Mouse (Mus musculus): Measurements from ENCODE around the gene Afg1l.
A peak's percentile ranks its signal among the peaks of the same experiment; 100 is the strongest.

The Afg1l gene

DNA sequence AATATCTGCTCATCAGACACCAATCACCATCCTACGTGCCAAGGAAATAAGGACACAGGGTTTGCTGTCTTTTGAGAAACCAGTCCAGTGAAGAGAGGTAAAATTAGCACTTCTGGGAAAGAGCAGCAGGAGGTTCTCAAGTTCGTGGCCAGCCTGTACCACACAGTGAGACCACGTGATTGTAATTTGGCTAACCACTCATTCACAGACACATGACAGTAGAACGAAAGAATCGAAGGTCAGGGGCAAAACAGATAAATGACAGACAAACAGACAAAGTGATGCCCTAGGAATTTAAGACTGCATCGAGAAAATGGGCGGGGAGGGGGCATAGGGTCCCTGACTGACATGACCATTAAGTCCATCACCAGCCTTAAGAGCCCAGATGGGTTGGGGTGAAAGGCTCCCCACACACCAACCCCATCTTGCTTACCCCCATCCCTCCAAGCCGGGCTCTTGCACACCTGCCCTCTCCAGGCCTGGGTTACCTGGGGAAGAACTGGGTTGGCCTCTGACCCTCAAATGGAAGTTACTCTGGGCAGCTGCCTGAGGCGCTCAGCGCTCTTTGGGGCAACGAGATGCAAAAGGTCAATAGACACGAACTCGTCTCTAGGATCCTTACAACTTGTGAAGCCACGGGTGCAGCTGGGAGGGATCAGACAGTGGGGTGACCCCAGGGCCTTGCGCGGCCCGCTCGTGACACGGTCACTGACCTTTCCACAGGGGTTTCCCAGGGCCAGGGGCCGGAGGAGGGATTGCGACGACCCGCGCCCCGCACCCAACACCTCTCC is 620 bp downstream of the Afg1l start:
- peak; percentile 39 for DNase-seq (ENCODE audit: low read depth, low spot score)

DNA sequence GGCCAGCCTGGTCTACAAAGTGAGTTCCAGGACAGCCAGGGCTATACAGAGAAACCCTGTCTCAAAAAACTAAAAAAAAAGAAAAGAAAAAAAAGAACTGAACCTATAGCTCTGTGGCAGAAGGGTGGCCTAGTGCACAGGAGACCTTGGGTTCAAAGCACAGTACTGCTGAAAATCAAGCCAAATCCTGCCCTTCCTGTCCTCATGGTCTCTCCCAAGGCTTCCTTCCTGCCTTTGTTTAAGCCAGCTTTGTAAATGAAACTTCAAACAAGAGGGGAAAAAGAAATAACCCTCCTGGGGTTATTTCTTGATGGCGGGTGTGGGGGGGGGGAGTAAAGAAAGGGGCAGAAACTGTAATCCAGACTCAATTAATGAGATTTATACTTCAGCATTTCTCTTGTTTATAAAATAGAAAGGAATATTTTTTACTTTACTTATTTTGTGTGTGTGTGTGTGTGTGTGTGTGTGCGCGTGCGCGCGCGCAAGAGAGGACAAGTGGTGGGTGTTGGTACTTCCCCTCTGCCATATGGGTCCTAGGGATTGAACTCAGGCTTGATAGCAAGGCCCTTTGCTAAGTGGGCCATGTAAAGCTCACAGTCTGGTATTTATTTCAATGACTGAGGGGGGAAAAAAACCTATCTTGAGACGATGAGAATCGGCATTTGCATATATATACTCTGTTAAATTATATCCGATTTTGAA is 1.4 kb downstream of the Afg1l start:
- DNase-seq (ENCODE audit: low read depth, low spot score), result no peak

DNA sequence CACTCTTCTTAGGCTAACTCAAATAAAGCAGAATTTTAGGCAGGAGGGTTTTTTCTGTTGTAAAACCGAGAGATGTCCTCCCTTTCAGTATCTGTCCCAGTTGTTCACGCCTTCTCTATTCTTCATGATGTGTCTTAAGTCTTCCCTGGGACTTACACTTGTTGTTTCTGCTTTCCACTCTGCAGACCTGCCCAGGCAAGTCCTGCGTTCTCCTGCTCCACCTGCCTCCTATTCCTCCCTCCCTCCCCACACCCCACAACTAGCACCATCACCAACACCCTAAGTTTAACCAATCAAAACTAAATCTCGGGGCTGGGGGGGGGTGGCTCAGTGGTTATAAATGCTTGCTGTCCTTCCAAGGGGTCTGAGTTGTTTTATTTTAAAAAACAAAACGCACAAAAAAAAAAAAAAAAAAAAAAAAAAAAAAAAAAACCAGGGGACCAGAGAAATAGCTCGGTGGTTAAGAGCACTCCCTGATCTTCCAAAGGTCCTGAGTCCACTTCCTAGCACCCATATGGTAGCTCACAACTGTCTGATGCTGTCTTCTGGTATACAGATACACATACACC is 3.3 kb downstream of the Afg1l start:
- no peak for DNase-seq (ENCODE audit: low read depth, low spot score)

DNA sequence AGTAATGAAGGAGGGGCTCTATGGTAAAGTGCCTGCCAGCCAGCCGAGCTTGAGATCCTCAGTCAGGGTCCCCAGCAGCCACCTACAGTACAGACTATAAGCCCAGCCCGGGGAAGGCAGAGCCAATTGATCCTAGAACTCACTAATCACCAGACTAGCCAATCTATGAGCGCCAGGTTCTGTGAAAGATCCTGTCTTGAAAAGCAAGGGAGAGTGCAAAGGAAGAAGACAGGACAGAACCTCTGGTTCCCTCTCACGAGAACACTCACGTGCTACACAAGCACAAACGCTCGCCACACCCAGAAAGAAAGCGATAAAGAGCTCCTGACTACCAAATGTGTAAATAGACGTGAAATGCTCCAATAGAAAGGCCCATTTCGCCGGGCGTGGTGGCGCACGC is 13.6 kb downstream of the Afg1l start:
- no peak for DNase-seq (ENCODE audit: low read depth, low spot score)

DNA sequence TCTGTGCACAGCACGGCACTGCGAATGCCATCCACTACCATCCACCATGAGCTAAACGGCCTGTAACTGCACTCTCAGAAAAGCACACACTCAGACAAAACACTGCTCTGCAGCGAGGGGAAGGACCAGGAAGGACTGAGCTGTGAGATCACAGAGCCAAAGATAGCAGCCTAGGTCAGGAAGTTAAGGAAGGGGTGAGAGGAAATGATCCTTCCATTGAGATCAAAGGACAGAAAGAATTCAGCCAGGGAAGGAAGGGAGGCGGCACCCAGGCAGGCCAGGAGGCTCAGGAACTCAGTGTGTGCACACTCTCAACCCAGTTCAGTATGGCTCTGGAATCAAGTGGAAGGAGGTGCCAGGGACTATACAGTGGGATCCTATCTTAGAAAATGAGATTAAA is 14.1 kb downstream of the Afg1l start:
- DNase-seq (ENCODE audit: low read depth, low spot score), result no peak

DNA sequence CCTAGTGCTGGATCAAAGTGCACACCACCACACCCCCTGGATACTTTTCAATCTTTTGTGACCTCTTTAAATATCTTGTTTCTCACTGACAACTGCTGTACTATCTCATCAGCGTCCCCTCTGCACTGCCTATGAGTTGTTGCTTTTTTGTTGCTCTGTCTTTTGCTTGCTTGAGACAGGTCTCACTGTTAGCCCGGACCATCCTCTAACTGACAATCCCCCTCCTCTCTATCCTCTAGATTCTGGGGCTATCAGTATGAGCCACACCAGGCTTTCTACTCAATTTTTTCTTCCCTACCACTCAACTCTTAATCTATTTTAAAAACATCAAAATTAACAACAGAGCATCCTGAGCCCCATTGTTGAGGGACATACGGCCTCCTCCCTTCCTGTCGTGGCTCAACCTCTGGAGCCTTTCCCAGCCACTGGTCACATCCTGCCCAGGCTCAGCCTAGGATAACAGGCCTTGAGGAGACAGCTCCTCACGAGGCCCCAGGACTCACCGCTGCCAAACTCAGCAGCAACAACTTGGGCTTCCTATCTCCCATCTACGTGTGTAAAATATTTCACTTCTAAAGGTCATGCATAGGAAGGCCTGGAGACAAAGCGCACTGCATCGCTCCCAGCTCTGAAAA is 20.7 kb downstream of the Afg1l start:
- DNase-seq (ENCODE audit: low read depth, low spot score), result peak; percentile 61

DNA sequence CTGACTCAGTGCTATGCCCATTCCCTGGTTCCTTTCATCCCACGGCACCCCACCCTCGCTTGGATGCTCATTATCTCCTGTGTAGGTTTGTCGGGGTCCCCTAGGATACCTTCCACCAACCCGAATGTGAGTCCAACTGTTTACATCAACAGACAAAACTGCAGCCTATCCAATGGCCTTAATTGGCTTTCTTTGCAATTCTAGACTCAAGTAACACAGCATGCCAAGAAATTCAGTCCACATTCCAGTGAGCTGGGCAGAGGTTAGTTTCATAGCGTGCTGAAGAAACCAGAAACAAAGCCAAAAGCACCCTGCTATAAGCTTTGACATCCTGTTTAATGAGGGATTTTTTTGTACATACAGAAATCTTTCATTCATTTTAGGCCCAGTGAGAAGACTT is 22.4 kb downstream of the Afg1l start:
- peak; percentile 20 for DNase-seq (ENCODE audit: low read depth, low spot score)

DNA sequence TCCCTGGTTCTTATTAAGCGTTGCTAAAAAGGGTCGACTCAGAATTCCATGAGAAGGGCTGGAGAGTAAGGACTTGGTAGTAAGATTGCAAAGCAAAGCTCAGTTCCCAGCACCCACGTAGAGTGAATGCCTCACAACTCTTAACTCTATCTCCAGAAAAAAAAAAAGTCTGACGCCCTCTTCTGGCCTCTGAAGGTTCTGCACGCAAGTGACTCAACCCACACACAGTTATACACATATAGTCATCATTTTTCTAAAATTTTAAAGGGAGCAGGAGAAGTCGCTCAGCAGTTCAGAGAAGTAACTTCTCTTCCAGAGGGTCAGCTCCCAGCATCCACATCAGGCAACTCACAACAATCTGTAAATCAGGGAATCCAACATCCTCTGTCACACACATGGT is 23.7 kb downstream of the Afg1l start:
- DNase-seq (ENCODE audit: low read depth, low spot score), result no peak

DNA sequence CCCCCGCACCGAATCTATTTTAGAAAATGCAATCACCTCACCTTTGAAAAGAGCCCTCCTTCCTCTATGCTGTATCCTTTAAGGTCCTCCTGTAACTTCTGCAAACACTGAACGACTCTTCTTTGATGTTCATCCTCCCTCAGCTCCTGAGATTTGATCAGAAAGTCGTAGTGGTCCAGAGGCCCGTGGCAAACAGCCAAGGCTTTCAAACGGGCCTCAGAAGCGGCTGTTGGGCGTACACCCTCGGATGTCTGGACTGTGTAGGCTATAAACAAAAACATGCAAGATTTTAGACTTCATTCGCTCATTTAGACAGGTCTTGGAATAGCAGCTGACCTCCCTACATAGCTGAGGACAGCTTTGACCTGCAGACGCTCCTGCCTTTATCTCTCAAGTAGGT is 24.1 kb downstream of the Afg1l start:
- no peak for DNase-seq (ENCODE audit: low read depth, low spot score)

DNA sequence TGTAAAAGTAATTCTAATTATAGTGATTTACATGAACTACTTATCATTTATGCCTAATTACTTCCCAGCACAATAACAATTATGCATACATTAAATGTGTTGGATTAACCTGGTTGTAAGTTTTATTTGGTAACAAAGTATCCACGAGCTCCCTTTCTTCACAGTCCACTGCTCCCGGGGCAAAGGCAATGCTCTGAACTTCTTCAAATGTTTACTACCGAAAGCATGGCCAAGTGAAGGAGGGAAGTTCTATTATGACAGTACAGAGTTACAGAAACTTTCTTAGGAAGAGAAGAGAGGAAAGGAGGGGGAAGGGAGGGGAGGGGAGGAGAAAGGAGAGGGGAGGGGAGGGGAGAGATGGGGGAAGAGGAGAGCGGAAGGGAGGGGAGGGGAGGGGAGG is 28.7 kb downstream of the Afg1l start:
- DNase-seq (ENCODE audit: low read depth, low spot score), result no peak

DNA sequence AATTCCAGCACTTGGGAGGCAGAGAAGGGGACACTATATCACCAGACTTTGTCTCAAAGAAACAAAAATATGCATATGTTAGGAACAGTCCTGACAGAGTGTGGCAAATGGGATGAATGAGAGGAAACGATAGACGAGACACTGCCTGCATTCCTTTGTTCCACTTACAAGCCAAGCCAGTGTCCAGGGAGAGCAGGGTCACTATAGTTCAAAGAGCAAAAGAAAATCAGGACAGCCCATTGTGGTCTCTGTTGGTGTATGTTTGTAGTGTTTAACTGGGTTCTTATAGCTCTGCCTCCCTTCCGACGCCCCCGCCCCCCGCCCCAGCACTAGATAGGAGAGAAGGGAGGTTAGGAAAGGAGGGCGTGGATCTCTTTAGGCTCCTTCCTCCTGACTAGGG is 30.0 kb downstream of the Afg1l start:
- DNase-seq (ENCODE audit: low read depth, low spot score), result no peak

DNA sequence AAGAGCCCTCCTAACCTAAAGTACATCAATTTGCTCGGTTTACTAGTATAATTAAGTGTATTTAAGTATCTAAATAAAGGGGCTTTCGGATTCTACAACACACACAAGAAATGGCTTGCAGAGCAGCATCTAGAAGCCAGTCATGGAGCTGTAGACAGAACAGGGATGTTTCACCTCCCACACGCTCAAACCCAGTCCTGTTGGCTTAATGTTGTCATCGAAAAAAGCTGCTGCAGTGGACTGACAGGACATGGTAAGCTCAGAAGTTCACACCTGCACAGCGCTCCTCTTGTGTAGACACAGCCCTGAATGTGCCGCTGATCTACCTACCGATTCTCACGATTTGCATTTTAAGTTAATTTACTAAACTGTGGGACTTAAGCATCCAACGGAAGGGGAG is 32.2 kb downstream of the Afg1l start:
- no peak for DNase-seq (ENCODE audit: low read depth, low spot score)

DNA sequence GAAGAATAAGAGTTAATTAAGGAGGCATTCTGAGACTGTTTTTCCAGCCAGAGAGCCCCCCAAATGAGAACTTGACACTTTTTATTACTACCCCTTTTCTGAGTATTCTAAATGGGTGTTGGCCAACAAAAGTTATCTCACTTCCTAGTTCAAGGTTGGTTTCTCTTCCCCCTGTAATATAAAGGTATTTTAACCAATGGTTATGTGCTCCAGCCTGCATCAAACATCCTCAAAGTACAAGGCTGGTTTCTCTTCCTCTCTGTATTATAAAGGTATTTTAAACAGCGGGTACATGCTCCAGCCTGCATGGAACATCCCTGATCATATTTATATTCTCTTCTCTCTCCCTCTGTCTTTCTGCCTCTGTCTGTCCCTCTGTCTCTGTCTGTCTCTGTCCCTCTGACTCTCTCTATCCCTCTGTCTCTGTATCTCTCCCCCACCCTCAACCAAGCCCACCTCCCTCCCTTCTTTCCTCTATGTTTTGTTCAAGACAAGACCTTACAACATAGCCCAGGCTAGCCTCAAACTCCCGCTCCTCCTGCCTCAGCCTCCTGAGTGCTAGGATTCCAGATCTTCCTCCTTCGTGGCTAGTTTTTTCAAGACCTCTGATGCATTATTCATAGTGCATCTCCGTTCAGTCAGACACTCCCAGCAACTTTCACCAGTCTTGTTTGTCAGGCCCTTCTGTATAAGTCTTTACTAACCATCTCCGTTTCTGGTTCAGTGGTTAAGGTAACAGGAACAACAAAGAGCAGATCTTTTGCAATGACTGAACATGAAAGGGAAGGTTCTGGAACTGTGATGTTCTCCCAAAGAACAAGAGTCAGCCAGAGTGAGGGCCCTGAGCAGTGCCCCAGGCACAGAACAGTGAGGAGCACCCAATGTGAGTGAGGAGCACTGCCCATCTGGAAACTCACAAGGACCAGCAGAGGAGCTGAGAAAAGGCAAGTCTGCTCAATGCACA is 41.2 kb downstream of the Afg1l start:
- DNase-seq (ENCODE audit: low read depth, low spot score), result no peak

DNA sequence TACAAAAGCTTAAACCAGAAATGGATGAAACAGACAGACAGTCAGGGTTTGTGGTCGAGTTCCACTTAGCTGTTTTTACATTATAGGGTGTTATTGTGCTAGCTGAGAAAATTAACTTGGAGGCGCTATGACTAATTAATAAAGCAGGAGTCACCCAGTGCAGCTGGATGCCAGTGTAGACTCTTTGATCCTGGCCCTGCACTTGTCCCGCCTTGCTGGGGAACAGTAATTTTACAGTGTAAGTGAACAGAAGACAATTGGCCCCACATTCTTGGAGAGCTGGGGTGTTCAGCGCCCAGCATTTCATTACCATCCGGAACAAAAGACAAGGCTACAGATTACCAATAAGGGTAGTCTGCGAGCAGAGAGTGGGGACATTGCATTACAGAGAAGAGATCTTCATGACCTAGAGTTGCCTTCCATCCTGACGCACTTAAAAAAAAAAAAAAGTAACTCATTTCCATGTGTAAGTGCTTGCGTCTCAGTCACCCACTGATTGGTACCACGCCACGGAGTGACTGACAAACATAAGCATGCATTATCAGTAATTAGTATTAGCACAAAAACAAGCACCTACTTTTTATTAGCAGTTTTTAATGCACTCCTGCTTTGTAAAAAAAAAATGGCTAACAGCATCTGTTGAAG is 60.7 kb downstream of the Afg1l start:
- DNase-seq (ENCODE audit: low read depth, low spot score), result no peak

DNA sequence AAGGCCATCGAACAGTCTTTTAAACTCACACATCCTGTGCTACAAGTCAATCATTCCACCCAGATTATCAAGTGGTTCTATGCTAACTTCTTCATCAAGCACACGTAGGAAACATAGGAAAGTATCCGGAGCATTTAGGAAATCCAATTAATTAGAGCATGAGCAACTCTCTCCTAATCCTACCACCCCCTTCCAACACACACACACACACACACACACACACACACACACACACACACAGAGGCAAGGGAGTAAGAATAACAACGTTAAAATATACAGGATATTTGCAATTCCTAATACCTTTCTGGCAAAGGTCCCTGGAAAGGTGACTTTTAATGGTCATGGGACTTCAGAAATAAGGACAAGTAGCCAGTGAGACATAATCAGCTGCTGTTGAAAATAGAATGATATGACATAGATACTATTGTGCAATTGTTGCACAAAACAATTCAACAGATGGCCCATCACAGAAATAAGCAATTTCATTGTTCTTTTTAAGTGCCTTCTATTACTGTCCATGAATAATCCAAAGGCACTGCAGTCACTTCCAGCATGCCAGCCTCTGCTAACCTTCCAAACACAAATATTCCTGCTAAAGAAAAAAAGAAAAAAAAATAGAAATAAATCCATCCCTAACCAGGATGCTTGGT is 62.4 kb downstream of the Afg1l start:
- DNase-seq (ENCODE audit: low read depth, low spot score), result no peak

DNA sequence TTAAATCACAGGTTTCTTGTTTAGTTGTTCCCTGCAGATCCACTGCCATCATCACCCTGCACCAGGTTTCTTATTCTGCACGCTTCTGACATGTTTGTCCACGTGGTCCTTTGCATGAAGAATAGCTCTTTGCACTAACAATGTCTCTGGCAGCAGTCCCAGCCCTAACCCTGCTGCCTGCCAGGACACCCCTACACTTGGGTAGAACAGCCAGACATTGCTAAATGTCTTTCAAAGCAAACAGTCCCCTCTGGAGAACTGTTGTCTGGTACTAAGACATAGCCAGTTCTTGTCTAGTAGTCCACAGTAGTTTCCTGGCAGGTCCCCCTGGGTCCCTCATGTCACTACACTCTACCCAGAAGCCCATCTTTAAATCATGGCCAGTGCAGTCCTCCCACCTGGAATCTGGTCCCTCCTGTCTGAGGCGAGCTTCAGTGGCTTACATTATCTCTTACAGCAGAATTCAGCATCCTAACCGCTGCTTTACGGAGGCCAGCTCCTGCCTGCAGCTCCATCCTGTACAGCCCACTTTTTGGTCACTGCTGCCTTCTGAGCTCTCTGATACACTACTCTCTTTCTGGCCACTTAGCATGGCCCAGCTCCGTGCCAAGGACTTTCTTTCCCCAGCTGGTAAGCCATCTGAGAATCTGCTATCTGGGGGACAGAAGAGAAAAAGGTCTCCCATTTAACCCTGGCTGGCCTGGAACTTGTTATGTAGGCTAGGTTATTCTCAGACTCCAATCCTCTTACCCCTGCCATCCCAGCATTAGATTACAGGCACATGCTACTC is 67.4 kb downstream of the Afg1l start:
- DNase-seq (ENCODE audit: low read depth, low spot score), result no peak

DNA sequence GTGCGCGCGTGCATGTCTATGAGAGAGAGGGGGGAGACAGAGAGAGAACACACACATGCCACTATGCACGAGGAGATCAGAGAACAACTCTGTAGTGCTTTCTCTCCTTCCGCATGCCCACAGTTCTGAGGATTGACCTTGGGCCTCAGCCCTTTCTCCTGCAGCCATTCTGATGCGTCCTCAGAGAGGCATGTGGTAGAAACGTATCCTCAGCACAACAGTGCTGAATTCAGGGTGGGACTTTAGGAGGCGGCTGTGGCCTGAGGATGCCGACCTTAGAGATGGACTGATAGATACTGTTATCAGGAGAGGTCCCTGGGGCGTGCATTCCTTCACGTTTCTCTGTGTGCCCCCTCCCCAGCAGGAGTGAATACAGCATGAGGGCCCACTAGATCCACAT is 87.9 kb downstream of the Afg1l start:
- no peak for DNase-seq (ENCODE audit: low read depth, low spot score)

DNA sequence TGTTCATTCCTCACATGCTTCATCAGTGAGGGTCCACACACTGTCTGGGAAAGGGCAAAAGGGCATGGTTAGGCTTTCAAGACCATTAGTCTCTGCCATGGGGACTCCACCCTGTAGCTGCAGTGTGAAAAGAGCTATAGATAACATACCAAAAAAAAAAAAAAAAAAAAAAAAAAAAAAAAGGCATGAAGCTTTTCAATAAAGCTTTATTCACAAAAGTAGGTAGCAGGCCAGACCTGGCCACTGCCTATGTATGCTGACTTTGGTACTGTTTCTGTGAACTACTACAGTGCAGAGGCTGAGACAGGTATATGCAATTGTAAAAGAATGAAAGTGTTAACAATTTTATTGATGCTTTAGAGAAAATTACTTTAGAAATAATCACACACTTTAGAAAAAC is 90.2 kb downstream of the Afg1l start:
- DNase-seq (ENCODE audit: low read depth, low spot score), result no peak

DNA sequence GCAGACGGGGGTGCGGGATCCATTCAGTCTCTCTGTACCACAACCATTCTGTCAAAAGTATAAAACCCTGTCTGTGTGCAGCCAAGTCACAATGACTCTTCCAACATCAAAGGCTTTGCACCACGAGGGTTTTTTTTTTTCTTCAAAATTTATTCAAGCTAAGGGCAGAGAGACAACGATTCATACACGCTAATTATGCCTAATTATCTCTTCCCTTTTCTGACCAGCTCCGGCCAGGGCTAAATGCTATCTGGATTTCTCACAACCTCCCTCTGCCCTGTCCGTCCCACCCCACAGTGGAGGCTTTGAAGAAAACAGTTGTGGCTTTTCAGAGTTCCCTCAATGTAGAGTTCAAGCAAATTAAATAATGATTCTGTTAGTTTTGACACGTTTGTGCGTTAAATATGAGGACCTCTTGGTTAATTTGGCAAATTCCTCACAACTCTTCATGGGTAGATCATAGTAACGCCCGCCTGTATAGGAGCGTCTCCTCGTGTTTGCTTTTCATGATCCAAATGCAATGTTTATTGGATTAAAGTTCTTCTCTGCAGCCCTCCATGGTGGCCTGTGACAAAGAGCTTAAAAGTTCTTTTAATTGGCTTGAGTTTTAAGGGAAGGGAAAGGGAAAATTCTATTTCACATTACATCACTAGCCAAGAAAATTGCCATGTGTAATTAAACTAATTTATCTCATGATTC is 93.3 kb downstream of the Afg1l start:
- DNase-seq (ENCODE audit: low read depth, low spot score), result no peak
